Mouse (Mus musculus) small intestine, adult 2 months (tissue): ENCODE data around the gene Tmem45b. TPM values are rescaled to one million over a fixed set of nuclear protein-coding genes. Genes with fewer than 3 reads are reported as not detected.
"Not testable (repeated sequence)": the region's sequence is repeated elsewhere in the genome, so short reads cannot be mapped to it uniquely, and the experiment has no call there.

Source experiments
- H3K27ac ChIP-seq: fragments of 200-500 bp; 2 replicates; pipeline ENCODE4 v1.5.1; 2012; ENCODE audit warnings: low read depth, low read length, control low read depth, inconsistent platforms; ENCODE audit not compliant: insufficient read depth
- H3K27me3 ChIP-seq: fragments of 200-500 bp; 2 replicates; pipeline ENCODE4 v1.6.1; 2012; ENCODE audit warnings: mild to moderate bottlenecking, moderate library complexity, low read length, inconsistent platforms; ENCODE audit not compliant: control insufficient read depth, insufficient read depth
- H3K36me3 ChIP-seq: fragments of 200-500 bp; 2 replicates; pipeline ENCODE4 v1.6.1; 2012; ENCODE audit warnings: mild to moderate bottlenecking, low read length, control low read depth, inconsistent platforms; ENCODE audit not compliant: control insufficient read depth, insufficient read depth
- H3K4me1 ChIP-seq: fragments of 200-500 bp; 2 replicates; pipeline ENCODE4 v1.6.1; 2012; ENCODE audit warnings: low read length, inconsistent platforms, mixed read lengths; ENCODE audit not compliant: control insufficient read depth, insufficient read depth, insufficient read length
- H3K4me3 ChIP-seq: fragments of 200-500 bp; 2 replicates; pipeline ENCODE4 v1.5.1; 2012; ENCODE audit warnings: low read depth, mild to moderate bottlenecking, control low read depth, inconsistent platforms, low read length, moderate library complexity
- CTCF ChIP-seq: fragments of 200-500 bp; IDR thresholded peaks from 2 replicates; pipeline ENCODE4 v1.5.1; 2012; ENCODE audit warnings: low read depth, mild to moderate bottlenecking, control low read depth, inconsistent platforms, low read length, moderate library complexity, mixed read lengths; ENCODE audit not compliant: insufficient replicate concordance, insufficient read length; ENCODE audit errors: extremely low read depth
- POLR2A ChIP-seq: fragments of 200-500 bp; IDR thresholded peaks from 2 replicates; pipeline ENCODE4 v1.6.1; 2012; ENCODE audit warnings: low read depth, mild to moderate bottlenecking, control low read depth, inconsistent platforms, low read length, moderate library complexity
- WGBS: fragments of 180-500 bp; shearing (Covaris S2); methylation state at CpG from one replicate; pipeline ENCODE4 v1.1.7; 2018; 5-methylcytosine and 5-hydroxymethylcytosine counted together
- polyA plus RNA-seq: library from polyadenylated mRNA; depleted of rRNA; stranded (reverse); fragments of >200 nt; gene quantifications from 2 replicates; pipeline ENCODE4 v1.2.3, GENCODE M21; 2012; rRNA removed

Gene Tmem45b
- polyA plus RNA-seq: 179 and 335 TPM in 2 replicates

DNA sequence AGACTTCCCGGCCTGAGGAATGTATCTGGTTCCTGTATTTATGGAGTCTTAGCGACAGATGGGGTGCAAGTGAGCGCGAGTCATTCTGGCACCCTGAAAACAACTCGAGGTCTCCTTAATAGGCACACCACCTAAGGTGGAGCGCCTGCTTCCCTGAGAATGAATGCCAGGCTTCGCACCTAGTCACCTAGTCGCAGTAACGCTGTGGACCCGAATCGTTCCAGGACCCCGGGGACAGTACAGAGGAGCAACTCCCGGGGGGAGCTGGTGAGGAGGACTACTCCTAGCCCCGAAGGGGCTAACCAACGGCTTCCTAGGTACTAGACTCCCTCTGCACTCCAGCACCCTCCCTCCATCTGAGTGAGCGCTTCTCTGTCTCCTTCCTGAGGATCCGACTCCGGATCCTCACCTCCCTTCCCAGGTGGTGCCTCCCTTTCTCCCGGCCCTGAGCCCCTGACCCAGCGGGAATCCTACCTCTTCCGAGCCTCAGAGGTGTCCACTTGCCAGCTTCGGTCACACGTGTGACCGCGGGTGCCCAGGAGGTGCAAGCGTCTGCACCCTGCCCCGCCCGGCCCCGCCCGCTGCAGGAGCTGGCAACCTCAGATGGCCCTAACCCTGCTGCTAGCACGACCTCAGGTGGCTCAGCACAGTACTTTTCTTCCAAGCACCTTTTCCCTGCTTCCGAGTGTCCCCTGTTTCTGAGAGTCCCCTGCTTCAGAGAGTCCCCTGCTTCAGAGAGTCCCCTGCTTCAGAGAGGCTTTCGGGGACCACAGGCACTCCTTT lies at the start of gene Tmem45b:
Gene Tmem45b (minus strand): TSS at position 771 of the 783 bp plus-strand sequence.
- Histone ChIP-seq H3K36me3 (no peaks in the 10 kb centered on the region; the same call in 1 of the 2 replicates), H3K4me3 (peak within 1 kb of the TSS; percentile 73), H3K27ac (peak within 1 kb of the TSS; percentile 96), H3K27me3 (no peaks in the 10 kb centered on the region), H3K4me1 (peaks cover 10% of the 10 kb centered on the region; the same call in 1 of the 2 replicates)
- WGBS: 4% methylated on average over 33 of the region's 33 CpGs
- no peak for TF ChIP-seq POLR2A
- peak; percentile 47; the same call in 1 of the 2 replicates for TF ChIP-seq CTCF

DNA sequence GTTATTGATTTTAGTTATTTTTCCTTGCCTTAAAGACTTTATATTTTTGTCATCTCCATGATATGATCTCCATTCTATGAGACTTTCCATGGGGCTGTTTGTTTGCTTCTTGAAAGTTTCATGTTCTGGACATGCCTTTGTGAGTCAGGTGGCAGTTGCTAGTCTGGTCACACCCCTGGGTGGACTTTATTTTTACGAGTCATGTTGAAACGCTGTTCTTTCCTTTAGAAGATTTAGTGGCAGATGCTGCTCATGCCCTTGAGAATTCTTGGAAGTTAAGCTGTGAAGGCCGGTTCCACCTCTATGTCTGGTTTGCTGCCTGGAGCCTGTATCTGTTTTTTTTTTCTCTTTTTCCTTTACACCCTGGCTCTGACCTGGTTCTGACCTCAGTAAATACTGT lies 43.9 kb upstream of the Tmem45b start:
- no peaks in the 10 kb centered on the region for H3K4me1 ChIP-seq
- H3K27ac ChIP-seq: no peak overlapping the region
- H3K4me3 ChIP-seq: no peak overlapping the region
- no peak for TF ChIP-seq POLR2A
- TF ChIP-seq CTCF: no peak
- no peaks in the 10 kb centered on the region for H3K27me3 ChIP-seq
- 39% methylated on average over 3 of the region's 3 CpGs for WGBS
- no peaks in the 10 kb centered on the region for H3K36me3 ChIP-seq

DNA sequence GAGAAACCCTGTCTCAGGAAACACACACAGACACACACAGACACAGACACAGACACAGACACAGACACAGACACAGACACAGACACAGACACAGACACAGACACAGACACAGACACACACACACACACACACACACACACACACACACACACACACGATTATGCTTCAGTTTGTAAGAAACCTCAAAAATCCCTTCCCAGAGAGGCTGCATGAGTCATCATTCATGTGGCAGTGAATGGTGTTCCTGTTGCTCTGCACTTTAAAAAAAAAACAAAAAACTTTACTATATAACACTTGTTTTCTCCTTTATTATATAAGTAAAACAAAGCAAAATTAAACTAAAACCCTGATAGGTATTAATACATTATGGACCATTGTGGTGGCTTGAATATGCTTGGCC lies 37.0 kb upstream of the Tmem45b start:
- WGBS: 79% methylated on average over 1 of the region's 1 CpGs
- H3K4me1 ChIP-seq, H3K36me3 ChIP-seq, H3K27me3 ChIP-seq, H3K4me3 ChIP-seq, H3K27ac ChIP-seq: not testable (repeated sequence)

DNA sequence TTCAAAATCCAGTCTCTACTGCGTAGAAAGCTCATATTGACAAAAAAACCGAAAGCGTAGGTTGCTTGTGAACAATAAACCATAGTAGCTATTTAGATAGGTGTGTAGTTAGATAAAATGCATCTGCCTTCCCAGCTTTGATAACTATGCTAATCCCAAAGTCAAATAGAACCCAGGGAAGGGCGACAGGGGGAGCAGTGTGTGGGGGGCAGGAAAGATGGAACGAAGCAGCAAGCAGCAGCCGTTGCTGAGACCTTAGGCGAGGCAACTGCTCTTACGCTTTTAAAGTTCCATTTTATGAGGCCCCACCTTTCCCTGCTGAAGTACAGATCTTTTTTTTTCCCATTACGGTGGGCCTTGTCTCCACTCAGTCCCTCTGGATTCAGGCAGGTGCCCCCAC lies 1.1 kb downstream of the Tmem45b start:
- Histone ChIP-seq H3K36me3 (peaks cover 2% of the 10 kb centered on the region; the same call in 1 of the 2 replicates), H3K27ac (peak overlapping the region; percentile 96), H3K27me3 (no peaks in the 10 kb centered on the region), H3K4me3 (peak overlapping the region; percentile 73), H3K4me1 (peaks cover 10% of the 10 kb centered on the region; the same call in 1 of the 2 replicates)
- TF ChIP-seq POLR2A (no peak), CTCF (no peak)
- 24% methylated on average over 9 of the region's 9 CpGs for WGBS

DNA sequence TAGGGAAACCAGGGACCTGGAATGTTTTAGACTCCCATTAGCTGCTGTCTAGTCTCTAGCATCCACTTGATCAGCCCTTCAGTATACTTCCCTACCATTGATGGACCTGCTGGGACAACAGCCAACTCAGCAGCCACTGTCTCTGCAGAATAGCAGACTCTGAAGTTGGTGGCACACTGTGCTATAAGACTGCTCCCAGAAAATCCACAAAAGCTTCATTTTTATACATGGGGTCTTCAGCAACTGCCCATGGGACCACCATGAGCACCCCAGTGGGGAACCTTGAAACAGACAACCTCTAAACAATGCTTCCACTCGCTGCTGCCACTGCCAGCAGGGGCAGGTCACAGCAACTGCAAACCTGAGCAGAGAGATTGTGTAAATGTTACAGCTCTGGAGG lies 9.9 kb downstream of the Tmem45b start:
- Histone ChIP-seq H3K4me3 (no peak overlapping the region), H3K27ac (no peak overlapping the region), H3K4me1 (peaks cover 15% of the 10 kb centered on the region), H3K27me3 (no peaks in the 10 kb centered on the region), H3K36me3 (0 out of 2 replicates have a peak, but pooled peaks cover 6% of the 10 kb centered on the region)
- WGBS: 29% methylated on average over 1 of the region's 1 CpGs
- TF ChIP-seq CTCF: no peak
- TF ChIP-seq POLR2A: no peak

GRCm38 (mm10) chr9:31452166-31452565 lies 12.1 kb downstream of the Tmem45b start:
- H3K4me1 ChIP-seq: peaks cover 10% of the 10 kb centered on the region
- H3K4me3 ChIP-seq: no peak overlapping the region
- no peak overlapping the region for H3K27ac ChIP-seq
- H3K36me3 ChIP-seq: peaks cover 8% of the 10 kb centered on the region
- WGBS: 21% methylated on average over 10 of the region's 10 CpGs
- TF ChIP-seq CTCF (no peak), POLR2A (no peak)
- H3K27me3 ChIP-seq: no peaks in the 10 kb centered on the region

DNA sequence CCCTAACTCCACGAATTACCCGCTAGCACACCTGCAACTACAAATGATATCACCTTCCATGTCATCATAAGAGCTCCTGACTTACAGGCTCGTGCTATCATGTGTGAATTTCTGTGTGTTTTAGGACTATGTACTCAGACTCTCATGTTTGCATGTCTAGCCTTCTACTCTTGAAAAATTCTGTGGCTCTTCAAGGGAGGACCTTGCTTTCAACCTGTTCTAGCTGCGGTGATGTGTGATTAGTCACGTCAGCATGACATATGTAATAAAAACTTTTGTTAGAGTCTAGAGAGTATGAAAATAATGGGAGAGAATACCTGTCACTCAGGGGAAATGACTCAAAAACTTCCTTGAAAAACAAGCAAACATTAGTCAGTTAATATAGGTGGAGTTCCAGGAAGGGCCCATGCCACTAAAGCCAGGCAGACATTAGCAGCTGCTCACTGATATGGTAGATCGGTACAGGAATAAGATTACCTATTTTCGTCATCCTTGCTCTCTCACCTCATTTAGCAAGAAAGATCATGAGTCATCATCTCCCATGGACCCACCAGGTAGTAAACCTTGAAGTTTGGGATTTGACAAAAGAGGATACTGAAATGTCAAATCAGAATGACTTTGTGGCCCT lies 15.0 kb downstream of the Tmem45b start:
- Histone ChIP-seq H3K4me1 (peaks cover 9% of the 10 kb centered on the region), H3K4me3 (no peak overlapping the region), H3K27me3 (no peaks in the 10 kb centered on the region), H3K36me3 (peaks cover 8% of the 10 kb centered on the region), H3K27ac (no peak overlapping the region)
- TF ChIP-seq POLR2A: no peak
- TF ChIP-seq CTCF: no peak
- 74% methylated on average over 7 of the region's 7 CpGs for WGBS

DNA sequence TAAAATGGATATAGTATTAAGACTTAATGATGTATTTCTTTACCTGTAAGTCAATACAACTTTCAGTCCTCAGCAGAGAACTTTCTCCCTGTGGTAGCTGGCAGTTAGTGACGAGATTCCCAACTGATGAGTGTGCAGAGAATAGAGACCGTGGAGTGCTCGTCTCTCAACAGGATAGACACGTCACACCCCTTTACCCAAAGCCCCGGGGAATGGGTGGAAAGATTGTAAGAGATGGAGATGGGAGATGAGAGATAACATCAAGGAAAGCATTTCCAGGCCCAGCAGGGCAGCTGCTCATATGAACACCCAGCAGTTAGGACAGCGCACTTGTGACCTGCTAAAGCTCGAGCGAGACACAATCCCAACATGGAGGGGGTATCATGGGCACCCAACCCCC lies 20.0 kb downstream of the Tmem45b start:
- H3K4me1 ChIP-seq: peaks cover 10% of the 10 kb centered on the region
- no peak overlapping the region for H3K4me3 ChIP-seq
- peaks cover 4% of the 10 kb centered on the region for H3K36me3 ChIP-seq
- H3K27ac ChIP-seq: no peak overlapping the region
- no peak for TF ChIP-seq CTCF
- TF ChIP-seq POLR2A: no peak
- no peaks in the 10 kb centered on the region for H3K27me3 ChIP-seq
- 85% methylated on average over 8 of the region's 8 CpGs for WGBS
